Mouse (Mus musculus): ENCODE measurements around the gene Thrb. TPM values are rescaled to one million over a fixed set of nuclear protein-coding genes. Genes with fewer than 3 reads are reported as not detected.

Thrb gene
- polyA plus RNA-seq, 2 experiments = 0.86 to 2.5 TPM

- Histone ChIP-seq H3K9ac (replicated peaks) (no peak overlapping the region), H3K4me1 (replicated peaks; ENCODE audit: control insufficient read depth in 2 of 2, insufficient read depth in 2 of 2, low read length in 1 of 2) (no peaks in the 10 kb centered on the region), H3K27ac (no peak overlapping the region), H3K27me3 (ENCODE audit: control insufficient read depth, insufficient read depth, low read length) (no peaks in the 10 kb centered on the region), H3K9me3 (ENCODE audit: control insufficient read depth, low read length) (no peaks in the 10 kb centered on the region), H3K36me3 (replicated peaks; ENCODE audit: control insufficient read depth, insufficient read depth, low read depth) (no peaks in the 10 kb centered on the region), H3K4me3 (ENCODE audit: insufficient read depth in 1 of 2, low read depth in 2 of 2, low read length in 2 of 2) (no peak overlapping the region), H3K4me2 (ENCODE audit: low read depth) (no peak overlapping the region)
- no peak for ATAC-seq (ENCODE audit: insufficient read depth)
- TF ChIP-seq CTCF (IDR thresholded peaks at IDR 0.05; ENCODE audit: low read depth) = no peak
- TF ChIP-seq EP300 (IDR thresholded peaks at IDR 0.05; ENCODE audit: low read depth) = no peak
- whole genome bisulfite sequencing (ENCODE audit: insufficient replicate concordance) = 33% methylated on average over 2 of the region's 2 CpGs
- DNase-seq (ENCODE audit: low read depth in 3 of 3, low spot score in 3 of 3) = no peak
Measured at GRCm38 (mm10) chr14:17988580-17988979, 328.5 kb downstream of the Thrb start.

- WGBS (ENCODE audit: insufficient replicate concordance) = 34% methylated on average over 4 of the region's 4 CpGs
- no peak for DNase-seq (ENCODE audit: low read depth in 3 of 3, low spot score in 3 of 3)
Measured at GRCm38 (mm10) chr14:17989182-17989581, 329.1 kb downstream of the Thrb start.

GRCm38 (mm10) chr14:17990186-17990585 is 330.1 kb downstream of the Thrb start:
- Histone ChIP-seq H3K9me3 (ENCODE audit: control insufficient read depth, low read length) (no peaks in the 10 kb centered on the region), H3K27me3 (ENCODE audit: control insufficient read depth, insufficient read depth, low read length) (no peaks in the 10 kb centered on the region), H3K36me3 (replicated peaks; ENCODE audit: control insufficient read depth, insufficient read depth, low read depth) (no peaks in the 10 kb centered on the region), H3K4me3 (ENCODE audit: insufficient read depth in 1 of 2, low read depth in 2 of 2, low read length in 2 of 2) (no peak overlapping the region), H3K27ac (no peak overlapping the region), H3K4me2 (ENCODE audit: low read depth) (no peak overlapping the region), H3K9ac (replicated peaks) (no peak overlapping the region), H3K4me1 (replicated peaks; ENCODE audit: control insufficient read depth in 2 of 2, insufficient read depth in 2 of 2, low read length in 1 of 2) (no peaks in the 10 kb centered on the region)
- ATAC-seq (ENCODE audit: insufficient read depth) = no peak
- WGBS (ENCODE audit: insufficient replicate concordance) = 49% methylated on average over 2 of the region's 2 CpGs
- TF ChIP-seq CTCF (IDR thresholded peaks at IDR 0.05; ENCODE audit: low read depth) (no peak), EP300 (IDR thresholded peaks at IDR 0.05; ENCODE audit: low read depth) (no peak)
- no peak for DNase-seq (ENCODE audit: low read depth in 3 of 3, low spot score in 3 of 3)

More at GRCm38 (mm10) chr14:17989182-17989581, 329.1 kb downstream of the Thrb start:
- no peak overlapping the region for H3K4me3 ChIP-seq (ENCODE audit: insufficient read depth in 1 of 2, low read depth in 2 of 2, low read length in 2 of 2)
- no peaks in the 10 kb centered on the region for H3K4me1 ChIP-seq (replicated peaks; ENCODE audit: control insufficient read depth in 2 of 2, insufficient read depth in 2 of 2, low read length in 1 of 2)
- TF ChIP-seq EP300 (IDR thresholded peaks at IDR 0.05; ENCODE audit: low read depth) = no peak
- TF ChIP-seq CTCF (IDR thresholded peaks at IDR 0.05; ENCODE audit: low read depth) = no peak
- no peak overlapping the region for H3K27ac ChIP-seq
- no peak overlapping the region for H3K4me2 ChIP-seq (ENCODE audit: low read depth)
- no peak overlapping the region for H3K9ac ChIP-seq (replicated peaks)
- no peaks in the 10 kb centered on the region for H3K27me3 ChIP-seq (ENCODE audit: control insufficient read depth, insufficient read depth, low read length)
- ATAC-seq (ENCODE audit: insufficient read depth) = no peak
- H3K36me3 ChIP-seq (replicated peaks; ENCODE audit: control insufficient read depth, insufficient read depth, low read depth) = no peaks in the 10 kb centered on the region
- H3K9me3 ChIP-seq (ENCODE audit: control insufficient read depth, low read length) = no peaks in the 10 kb centered on the region

- no peaks in the 10 kb centered on the region for H3K27me3 ChIP-seq (ENCODE audit: control insufficient read depth, insufficient read depth, low read length)
- H3K9ac ChIP-seq (replicated peaks) = no peak overlapping the region
- ATAC-seq (ENCODE audit: insufficient read depth) (no peak), DNase-seq (ENCODE audit: low read depth in 3 of 3, low spot score in 3 of 3) (no peak)
- no peak overlapping the region for H3K4me2 ChIP-seq (ENCODE audit: low read depth)
- H3K4me3 ChIP-seq (ENCODE audit: insufficient read depth in 1 of 2, low read depth in 2 of 2, low read length in 2 of 2) = no peak overlapping the region
- H3K4me1 ChIP-seq (replicated peaks; ENCODE audit: control insufficient read depth in 2 of 2, insufficient read depth in 2 of 2, low read length in 1 of 2) = no peaks in the 10 kb centered on the region
- WGBS (ENCODE audit: insufficient replicate concordance) = 24% methylated on average over 2 of the region's 2 CpGs
- no peak overlapping the region for H3K27ac ChIP-seq
- TF ChIP-seq EP300 (IDR thresholded peaks at IDR 0.05; ENCODE audit: low read depth) = no peak
- TF ChIP-seq CTCF (IDR thresholded peaks at IDR 0.05; ENCODE audit: low read depth) = no peak
- no peaks in the 10 kb centered on the region for H3K9me3 ChIP-seq (ENCODE audit: control insufficient read depth, low read length)
- H3K36me3 ChIP-seq (replicated peaks; ENCODE audit: control insufficient read depth, insufficient read depth, low read depth) = no peaks in the 10 kb centered on the region
Measured at GRCm38 (mm10) chr14:18001886-18002285, 341.8 kb downstream of the Thrb start.

- TF ChIP-seq EP300 (IDR thresholded peaks at IDR 0.05; ENCODE audit: low read depth) (no peak), CTCF (IDR thresholded peaks at IDR 0.05; ENCODE audit: low read depth) (no peak)
- Histone ChIP-seq H3K4me2 (ENCODE audit: low read depth) (no peak overlapping the region), H3K27me3 (ENCODE audit: control insufficient read depth, insufficient read depth, low read length) (no peaks in the 10 kb centered on the region), H3K9ac (replicated peaks) (no peak overlapping the region), H3K4me3 (ENCODE audit: insufficient read depth in 1 of 2, low read depth in 2 of 2, low read length in 2 of 2) (no peak overlapping the region), H3K4me1 (replicated peaks; ENCODE audit: control insufficient read depth in 2 of 2, insufficient read depth in 2 of 2, low read length in 1 of 2) (no peaks in the 10 kb centered on the region), H3K9me3 (ENCODE audit: control insufficient read depth, low read length) (no peaks in the 10 kb centered on the region), H3K27ac (no peak overlapping the region), H3K36me3 (replicated peaks; ENCODE audit: control insufficient read depth, insufficient read depth, low read depth) (no peaks in the 10 kb centered on the region)
- 52% methylated on average over 1 of the region's 1 CpGs for WGBS (ENCODE audit: insufficient replicate concordance)
- ATAC-seq (ENCODE audit: insufficient read depth) (no peak), DNase-seq (ENCODE audit: low read depth in 3 of 3, low spot score in 3 of 3) (no peak)
Measured at GRCm38 (mm10) chr14:18003686-18004085, 343.6 kb downstream of the Thrb start.

All from liver, embryonic 14.5 days (tissue).